Mouse (Mus musculus) CH12.LX (cell line): ENCODE measurements at regions not wholly inside any gene's neighbourhood (a gene's known extent, or its start where the extent isn't known, plus 50 kb on each side); places are given as distances from the start of the nearest gene placed in this dataset.

Experiments used
- DNase-seq: peaks from one replicate; pipeline ENCODE4 v3.0.0-alpha.2; 2013; ENCODE audit errors: extremely low read depth
- H3K27ac ChIP-seq: 2 replicates; pipeline ENCODE4 v1.5.1; 2012; ENCODE audit warnings: low read depth, mild to moderate bottlenecking, control low read depth, moderate library complexity; ENCODE audit not compliant: insufficient read depth
- H3K27me3 ChIP-seq: replicated peaks from 2 replicates; pipeline ENCODE3; 2012; ENCODE audit warnings: inconsistent platforms
- H3K36me3 ChIP-seq, 2 experiments: replicated peaks in 1 of 2; 2 replicates each; pipeline versions ENCODE3 to v1.6.1; 2012; ENCODE audit warnings: inconsistent platforms in 1 of 2, low read length in 1 of 2, mild to moderate bottlenecking in 1 of 2, mixed read lengths in 1 of 2, moderate library complexity in 1 of 2; ENCODE audit not compliant: control insufficient read depth in 1 of 2, insufficient read depth in 1 of 2
- H3K4me1 ChIP-seq, 2 experiments: 2 replicates each; pipeline ENCODE4 v1.6.1; 2012; ENCODE audit warnings: inconsistent platforms in 1 of 2, moderate library complexity in 1 of 2; ENCODE audit not compliant: insufficient read depth in 2 of 2, control insufficient read depth in 1 of 2
- H3K4me2 ChIP-seq: 2 replicates; pipeline ENCODE4 v1.6.1; 2012; ENCODE audit warnings: low read depth, mild to moderate bottlenecking, control low read depth; ENCODE audit not compliant: poor library complexity, insufficient read depth, severe bottlenecking
- H3K4me3 ChIP-seq, 3 experiments: fragments of 150-350 bp in 1 of 3; sonication (generic) in 1 of 3; replicated peaks in 1 of 3; 2 replicates each; pipeline versions ENCODE3 to v1.5.1; 2011 to 2012; ENCODE audit warnings: low read depth in 2 of 3, low read length in 2 of 3, mild to moderate bottlenecking in 2 of 3, moderate library complexity in 2 of 3, control low read depth in 1 of 3, improper control_type of control experiment in 1 of 3, inconsistent platforms in 1 of 3, mixed read lengths in 1 of 3; ENCODE audit not compliant: poor library complexity in 1 of 3
- H3K79me2 ChIP-seq: replicated peaks from 2 replicates; pipeline ENCODE4 v1.6.1; 2012; ENCODE audit warnings: mild to moderate bottlenecking, moderate library complexity; ENCODE audit not compliant: control insufficient read depth, poor library complexity, insufficient read depth, severe bottlenecking; ENCODE audit errors: extremely low read depth
- H3K9ac ChIP-seq: 2 replicates; pipeline ENCODE4 v1.6.1; 2012; ENCODE audit warnings: low read depth, mild to moderate bottlenecking, control low read depth, moderate library complexity; ENCODE audit not compliant: insufficient read depth
- H3K9me3 ChIP-seq: replicated peaks from 2 replicates; pipeline ENCODE3; 2012; ENCODE audit warnings: low read length, inconsistent platforms, mixed read lengths
- CHD1 ChIP-seq: IDR thresholded peaks from 2 replicates; pipeline ENCODE4 v1.6.1; 2012; ENCODE audit warnings: low read depth, low read length, improper control_type of control experiment, inconsistent platforms
- CTCF ChIP-seq, 2 experiments: IDR thresholded peaks in 1 of 2; conservative IDR thresholded peaks in 1 of 2; 2 replicates each; pipeline ENCODE4 v1.5.1; 2011 to 2012; ENCODE audit warnings: low read depth in 2 of 2, low read length in 2 of 2, improper control_type of control experiment in 1 of 2, inconsistent platforms in 1 of 2, mild to moderate bottlenecking in 1 of 2, moderate library complexity in 1 of 2
- E2F4 ChIP-seq: IDR thresholded peaks from 2 replicates; pipeline ENCODE4 v1.6.1; 2011; ENCODE audit warnings: low read depth, low read length, improper control_type of control experiment; ENCODE audit not compliant: insufficient replicate concordance
- ELF1 ChIP-seq: IDR thresholded peaks from 2 replicates; pipeline ENCODE4 v1.6.1; 2014; ENCODE audit warnings: low read depth, mild to moderate bottlenecking, inconsistent platforms, low read length, improper control_type of control experiment
- ETS1 ChIP-seq: conservative IDR thresholded peaks from 2 replicates; pipeline ENCODE4 v1.6.1; 2012; ENCODE audit warnings: low read depth, mild to moderate bottlenecking, inconsistent platforms, low read length, improper control_type of control experiment, moderate library complexity
- GABPA ChIP-seq: IDR thresholded peaks from 2 replicates; pipeline ENCODE4 v1.6.1; 2012; ENCODE audit warnings: low read depth, low read length, improper control_type of control experiment, inconsistent platforms; ENCODE audit not compliant: insufficient replicate concordance
- IRF4 ChIP-seq: IDR thresholded peaks from 2 replicates; pipeline ENCODE4 v1.6.1; 2014; ENCODE audit warnings: low read depth, mild to moderate bottlenecking, inconsistent platforms, low read length, improper control_type of control experiment
- JUN ChIP-seq: IDR thresholded peaks from 2 replicates; pipeline ENCODE4 v1.6.1; 2011; ENCODE audit warnings: low read depth, mild to moderate bottlenecking, low read length, improper control_type of control experiment, moderate library complexity; ENCODE audit not compliant: insufficient read depth
- JUND ChIP-seq: conservative IDR thresholded peaks from 2 replicates; pipeline ENCODE4 v1.6.1; 2011; ENCODE audit warnings: low read depth, low read length, improper control_type of control experiment
- MAFK ChIP-seq: IDR thresholded peaks from 2 replicates; pipeline ENCODE4 v1.6.1; 2011; ENCODE audit warnings: low read length, improper control_type of control experiment; ENCODE audit not compliant: insufficient replicate concordance
- MEF2A ChIP-seq: IDR thresholded peaks from 2 replicates; pipeline ENCODE4 v1.6.1; 2014; ENCODE audit warnings: low read depth, mild to moderate bottlenecking, inconsistent platforms, low read length, improper control_type of control experiment, borderline replicate concordance
- MXI1 ChIP-seq: IDR thresholded peaks from 2 replicates; pipeline ENCODE4 v1.6.1; 2011; ENCODE audit warnings: mild to moderate bottlenecking, low read depth, low read length, improper control_type of control experiment
- NELFE ChIP-seq: IDR thresholded peaks from 2 replicates; pipeline ENCODE4 v1.6.1; 2011; ENCODE audit warnings: low read depth, low read length, improper control_type of control experiment
- PAX5 ChIP-seq: IDR thresholded peaks from 2 replicates; pipeline ENCODE4 v1.6.1; 2012; ENCODE audit warnings: low read length, inconsistent platforms, mixed read lengths
- POLR2A ChIP-seq: IDR thresholded peaks from 2 replicates; pipeline ENCODE4 v1.6.1; 2011; ENCODE audit warnings: low read depth, mild to moderate bottlenecking, improper control_type of control experiment, low read length
- RAD21 ChIP-seq: IDR thresholded peaks from 2 replicates; pipeline ENCODE4 v1.6.1; 2011; ENCODE audit warnings: low read depth, mild to moderate bottlenecking, low read length, improper control_type of control experiment, moderate library complexity
- SMC3 ChIP-seq: IDR thresholded peaks from 2 replicates; pipeline ENCODE4 v1.6.1; 2011; ENCODE audit warnings: low read depth, low read length, improper control_type of control experiment
- TBP ChIP-seq: conservative IDR thresholded peaks from 2 replicates; pipeline ENCODE4 v1.6.1; 2011; ENCODE audit warnings: low read depth, low read length, improper control_type of control experiment
- UBTF ChIP-seq: IDR thresholded peaks from 2 replicates; pipeline ENCODE4 v1.6.1; 2012; ENCODE audit warnings: low read depth, mild to moderate bottlenecking, inconsistent platforms, low read length, improper control_type of control experiment, moderate library complexity
- USF1 ChIP-seq: IDR thresholded peaks from 2 replicates; pipeline ENCODE4 v1.6.1; 2014; ENCODE audit warnings: low read depth, mild to moderate bottlenecking, inconsistent platforms, low read length, improper control_type of control experiment
- USF2 ChIP-seq: conservative IDR thresholded peaks from 2 replicates; pipeline ENCODE4 v1.6.1; 2011; ENCODE audit warnings: low read depth, low read length, improper control_type of control experiment
- ZC3H11A ChIP-seq: IDR thresholded peaks from 2 replicates; pipeline ENCODE4 v1.6.1; 2012; ENCODE audit warnings: low read depth, mild to moderate bottlenecking, inconsistent platforms, low read length, improper control_type of control experiment
- ZKSCAN1 ChIP-seq: IDR thresholded peaks from 2 replicates; pipeline ENCODE4 v1.6.1; 2012; ENCODE audit warnings: low read depth, inconsistent platforms, low read length, improper control_type of control experiment, borderline replicate concordance
- ZMIZ1 ChIP-seq: IDR thresholded peaks from 2 replicates; pipeline ENCODE4 v1.6.1; 2012; ENCODE audit warnings: low read depth, mild to moderate bottlenecking, inconsistent platforms, low read length, improper control_type of control experiment
- ZNF384 ChIP-seq: IDR thresholded peaks from 2 replicates; pipeline ENCODE4 v1.6.1; 2012; ENCODE audit warnings: low read depth, low read length, improper control_type of control experiment, inconsistent platforms
- dilution Hi-C: fragments of 300-500 bp; cut with MboI; formaldehyde crosslinking; loops from 2 replicates; pipeline ENCODE4 v1.14.3; 2020; ENCODE audit warnings: low sequenced_read_pairs; ENCODE audit not compliant: extremely low pct_unique_long_range_greater_than_20kb, extremely low pct_ligation_motif_present
- in situ Hi-C: fragments of 300-500 bp; cut with MboI; formaldehyde crosslinking; loops from 3 replicates; pipeline ENCODE4 v1.14.3; 2019; ENCODE audit warnings: low sequenced_read_pairs, low pct_ligation_motif_present, low pct_unique_long_range_greater_than_20kb, mixed read lengths

DNA sequence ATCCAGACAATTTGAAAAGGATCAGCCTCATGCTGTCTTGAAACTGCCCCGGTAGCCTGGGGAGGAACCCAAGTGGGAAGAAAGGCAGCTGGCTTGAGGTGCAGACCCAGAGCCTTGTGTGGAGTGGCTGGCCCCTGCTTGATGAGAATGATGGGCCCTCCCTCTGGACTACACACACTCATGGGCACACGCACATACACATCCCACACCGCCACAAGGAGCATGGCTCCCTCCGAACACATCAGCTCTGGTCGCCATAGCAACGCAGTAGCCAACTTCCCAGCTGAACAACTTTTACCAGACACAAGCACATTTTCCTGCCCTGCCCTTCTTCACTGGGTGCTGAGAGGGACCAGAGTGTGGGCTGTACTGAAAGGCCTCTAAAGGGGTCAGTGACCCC, 101.2 kb downstream of the Rpl14 start:
- H3K9me3 ChIP-seq, result no peaks in the 10 kb centered on the region
- peaks cover 5 to 14% of the 10 kb centered on the region in 2 experiments; a peak in 3 of 4 replicates for H3K4me1 ChIP-seq
- in situ Hi-C loops (no loop called here), dilution Hi-C loops (no loop called here)
- TF ChIP-seq JUND (no peak), UBTF (no peak), NELFE (no peak), USF1 (no peak), ELF1 (no peak), IRF4 (no peak), GABPA (no peak), ETS1 (no peak), MAFK (no peak), ZC3H11A (no peak), CTCF (conservative IDR thresholded peaks at IDR 0.05 in 1 of 2, IDR thresholded peaks at IDR 0.05 in 1 of 2; ENCODE audit: low read depth in 2 of 2, low read length in 2 of 2) (no peak), RAD21 (no peak), USF2 (no peak), PAX5 (no peak), MXI1 (no peak), SMC3 (no peak)
- H3K79me2 ChIP-seq, result no peaks in the 10 kb centered on the region
- no peak overlapping the region for H3K4me3 ChIP-seq
- no peaks in the 10 kb centered on the region for H3K36me3 ChIP-seq
- no peak for DNase-seq
- H3K9ac ChIP-seq, result no peak overlapping the region
- H3K4me2 ChIP-seq, result no peak overlapping the region
- no peak overlapping the region for H3K27ac ChIP-seq
- H3K27me3 ChIP-seq, result peaks cover 5% of the 10 kb centered on the region

DNA sequence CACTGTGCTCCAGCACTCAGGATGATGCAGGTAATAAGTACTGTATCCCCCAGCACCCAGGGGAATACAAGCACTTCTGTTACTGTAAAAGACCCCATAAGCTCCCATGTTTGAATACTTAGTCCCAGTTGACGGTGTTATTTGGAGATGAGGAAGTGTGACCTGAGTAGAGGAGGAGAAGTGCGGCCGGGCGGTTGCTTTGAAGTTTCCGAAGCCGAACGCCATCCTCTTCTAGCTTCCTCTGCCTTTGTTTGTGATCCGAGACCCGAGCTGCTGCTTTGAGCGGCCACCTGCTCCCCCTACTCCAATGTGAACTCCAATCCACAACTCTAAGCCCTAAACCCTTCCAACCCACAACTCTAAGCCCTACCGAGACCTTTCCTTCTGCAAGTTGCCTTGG, 103.6 kb downstream of the Rpl14 start:
- peaks cover 5 to 14% of the 10 kb centered on the region in 2 experiments; a peak in 3 of 4 replicates for H3K4me1 ChIP-seq
- H3K36me3 ChIP-seq, result no peaks in the 10 kb centered on the region
- in situ Hi-C loops, result no loop called here
- peak; percentile 9 for DNase-seq
- no peak overlapping the region for H3K27ac ChIP-seq
- no peaks in the 10 kb centered on the region for H3K9me3 ChIP-seq
- peaks cover 5% of the 10 kb centered on the region for H3K27me3 ChIP-seq
- no peak overlapping the region for H3K9ac ChIP-seq
- TF ChIP-seq E2F4 (no peak), ZNF384 (no peak), ZKSCAN1 (no peak), ZMIZ1 (no peak), SMC3 (no peak), TBP (no peak), POLR2A (no peak), CTCF (conservative IDR thresholded peaks at IDR 0.05 in 1 of 2, IDR thresholded peaks at IDR 0.05 in 1 of 2; ENCODE audit: low read depth in 2 of 2, low read length in 2 of 2) (no peak), MEF2A (no peak), USF2 (no peak), MAFK (no peak), JUN (no peak), IRF4 (no peak), PAX5 (no peak), ELF1 (no peak), CHD1 (no peak), UBTF (no peak), JUND (no peak), GABPA (no peak), USF1 (no peak)
- H3K4me3 ChIP-seq, result peak overlapping the region in 1 of 3 experiments; percentile 31
- dilution Hi-C loops, result no loop called here
- peak overlapping the region; percentile 90 for H3K4me2 ChIP-seq
- H3K79me2 ChIP-seq, result no peaks in the 10 kb centered on the region
